Mouse (Mus musculus) lung, embryonic 14.5 days (tissue): ENCODE data around the gene Lmna. TPM values are rescaled to one million over a fixed set of nuclear protein-coding genes. Genes with fewer than 3 reads are reported as not detected.

Experiments
- ATAC-seq: fragments of 200-750 bp; cut with Nextera tagmentation; 2 replicates; pipeline ENCODE4 v1.8.0; 2017; ENCODE audit warnings: mild to moderate bottlenecking, moderate TSS enrichment, moderate library complexity; ENCODE audit not compliant: insufficient read depth
- DNase-seq: peaks from one replicate; pipeline ENCODE4 v3.0.0-alpha.2; 2015
- H3K27ac ChIP-seq: fragments of 300-500 bp; sonication (generic); 2 replicates; pipeline ENCODE4 v1.5.1; 2014; ENCODE audit warnings: low read depth, mild to moderate bottlenecking, moderate library complexity
- H3K27me3 ChIP-seq: fragments of 300-500 bp; sonication (generic); 2 replicates; pipeline ENCODE4 v1.6.1; 2014; ENCODE audit warnings: low read length, control low read depth; ENCODE audit not compliant: insufficient read depth
- H3K36me3 ChIP-seq: fragments of 300-500 bp; sonication (generic); 2 replicates; pipeline ENCODE4 v1.6.1; 2014; ENCODE audit warnings: control low read depth; ENCODE audit not compliant: insufficient read depth
- H3K4me1 ChIP-seq: fragments of 300-500 bp; sonication (generic); 2 replicates; pipeline ENCODE4 v1.6.1; 2014; ENCODE audit warnings: antibody characterized with exemption, control low read depth; ENCODE audit not compliant: insufficient read depth
- H3K4me2 ChIP-seq: fragments of 300-500 bp; sonication (generic); 2 replicates; pipeline ENCODE4 v1.6.1; 2014; ENCODE audit warnings: mild to moderate bottlenecking
- H3K4me3 ChIP-seq: fragments of 300-500 bp; sonication (generic); 2 replicates; pipeline ENCODE4 v1.5.1; 2014; ENCODE audit warnings: low read depth, low read length
- H3K9ac ChIP-seq: fragments of 300-500 bp; sonication (generic); 2 replicates; pipeline ENCODE4 v1.6.1; 2014
- H3K9me3 ChIP-seq: fragments of 300-500 bp; sonication (generic); 2 replicates; pipeline ENCODE4 v1.6.1; 2016; ENCODE audit warnings: low read depth, low read length, control low read depth
- CTCF ChIP-seq: IDR thresholded peaks from 2 replicates; pipeline ENCODE4 v1.5.1; 2016; ENCODE audit warnings: antibody characterized with exemption, low read depth
- WGBS: fragments of 180-500 bp; shearing (Covaris S2); extraction: QIAGEN DNeasy Blood & Tissue Kit; methylation state at CpG from one replicate; pipeline ENCODE4 v1.1.7; 2014; 5-methylcytosine and 5-hydroxymethylcytosine counted together
- polyA plus RNA-seq: library from polyadenylated mRNA; unstranded; fragments of >200 nt; fragmentation: Nextera tagmentation; extraction: Ambion mirVana; gene quantifications from 2 replicates; pipeline ENCODE4 v1.2.1, GENCODE M21; 2014

Gene Lmna
- polyA plus RNA-seq, 1 experiment from 2014 or later, result 70.0 TPM

DNA sequence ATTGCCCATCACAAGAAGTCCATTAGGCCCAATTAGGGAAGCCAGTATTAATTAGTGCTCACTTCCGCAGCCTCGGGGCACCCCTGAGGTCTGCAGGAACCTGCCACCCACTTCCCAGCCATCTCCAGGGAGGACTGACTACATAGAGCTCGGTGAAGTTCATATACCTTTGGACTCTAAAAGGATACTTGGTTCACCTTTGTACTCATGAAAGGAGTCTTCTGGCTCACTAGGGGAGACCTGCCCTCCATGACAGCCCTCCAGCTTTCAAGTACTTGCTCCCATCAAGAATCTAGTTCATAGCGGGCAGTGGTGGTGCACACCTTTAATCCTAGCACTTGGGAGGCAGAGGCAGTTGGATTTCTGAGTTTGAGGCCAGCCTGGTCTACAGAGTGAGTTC, 8.7 kb upstream of the Lmna start:
- DNase-seq (no peak), ATAC-seq (no peak)
- no peak overlapping the region for H3K4me3 ChIP-seq
- no peak overlapping the region for H3K9ac ChIP-seq
- no peaks in the 10 kb centered on the region for H3K9me3 ChIP-seq
- peaks cover 4% of the 10 kb centered on the region; the same call in 1 of the 2 replicates for H3K36me3 ChIP-seq
- no peak overlapping the region for H3K27ac ChIP-seq
- 89% methylated on average over 4 of the region's 4 CpGs for WGBS
- H3K4me1 ChIP-seq, result peaks cover 15% of the 10 kb centered on the region
- no peaks in the 10 kb centered on the region for H3K27me3 ChIP-seq
- TF ChIP-seq CTCF, result no peak
- no peak overlapping the region for H3K4me2 ChIP-seq

DNA sequence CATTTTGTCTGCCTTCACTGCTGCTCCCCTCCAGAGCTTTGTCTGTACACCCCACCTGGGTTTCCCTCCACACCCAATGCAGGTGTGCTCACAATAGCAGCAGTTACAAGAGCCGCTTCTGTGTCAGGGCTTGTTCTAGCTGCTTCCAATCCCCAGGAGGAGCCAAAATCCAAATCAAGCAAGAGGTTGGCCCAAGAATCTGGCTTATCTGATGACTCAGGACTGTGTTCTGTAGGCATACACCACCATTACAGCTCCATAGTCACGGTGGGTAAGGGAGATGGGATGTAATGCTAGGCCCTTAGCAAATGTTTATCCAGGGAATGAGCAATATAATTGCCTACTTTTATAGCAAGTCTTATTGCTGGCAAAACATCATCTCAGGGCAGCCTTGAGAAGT, 6.7 kb upstream of the Lmna start:
- Histone ChIP-seq H3K4me2 (no peak overlapping the region), H3K4me1 (peaks cover 18% of the 10 kb centered on the region), H3K9me3 (no peaks in the 10 kb centered on the region), H3K9ac (no peak overlapping the region), H3K27ac (no peak overlapping the region), H3K36me3 (no peaks in the 10 kb centered on the region), H3K27me3 (no peaks in the 10 kb centered on the region), H3K4me3 (no peak overlapping the region)
- ATAC-seq (no peak), DNase-seq (no peak)
- TF ChIP-seq CTCF, result no peak
- WGBS, result 79% methylated on average over 2 of the region's 2 CpGs

DNA sequence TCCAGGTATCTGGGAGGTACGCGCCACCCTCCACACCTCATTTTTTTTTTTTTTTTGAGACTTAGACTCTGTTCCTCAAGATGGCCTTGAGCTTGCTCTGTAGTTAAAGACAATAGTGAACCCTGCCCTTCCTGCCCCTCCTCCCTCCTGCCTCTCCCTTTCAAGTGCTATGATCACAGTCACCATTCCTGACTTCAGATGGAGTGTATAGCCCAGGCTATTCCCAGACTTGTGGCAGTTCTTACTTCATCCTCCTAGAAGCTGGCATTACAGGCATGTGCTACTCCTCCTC, 5.3 kb upstream of the Lmna start:
- no peak for ATAC-seq
- Histone ChIP-seq H3K36me3 (no peaks in the 10 kb centered on the region), H3K9ac (no peak overlapping the region), H3K4me1 (peaks cover 24% of the 10 kb centered on the region), H3K4me2 (no peak overlapping the region), H3K9me3 (no peaks in the 10 kb centered on the region), H3K4me3 (no peak overlapping the region), H3K27me3 (no peaks in the 10 kb centered on the region), H3K27ac (no peak overlapping the region)
- TF ChIP-seq CTCF, result no peak
- WGBS, result 97% methylated on average over 2 of the region's 2 CpGs
- DNase-seq, result no peak

DNA sequence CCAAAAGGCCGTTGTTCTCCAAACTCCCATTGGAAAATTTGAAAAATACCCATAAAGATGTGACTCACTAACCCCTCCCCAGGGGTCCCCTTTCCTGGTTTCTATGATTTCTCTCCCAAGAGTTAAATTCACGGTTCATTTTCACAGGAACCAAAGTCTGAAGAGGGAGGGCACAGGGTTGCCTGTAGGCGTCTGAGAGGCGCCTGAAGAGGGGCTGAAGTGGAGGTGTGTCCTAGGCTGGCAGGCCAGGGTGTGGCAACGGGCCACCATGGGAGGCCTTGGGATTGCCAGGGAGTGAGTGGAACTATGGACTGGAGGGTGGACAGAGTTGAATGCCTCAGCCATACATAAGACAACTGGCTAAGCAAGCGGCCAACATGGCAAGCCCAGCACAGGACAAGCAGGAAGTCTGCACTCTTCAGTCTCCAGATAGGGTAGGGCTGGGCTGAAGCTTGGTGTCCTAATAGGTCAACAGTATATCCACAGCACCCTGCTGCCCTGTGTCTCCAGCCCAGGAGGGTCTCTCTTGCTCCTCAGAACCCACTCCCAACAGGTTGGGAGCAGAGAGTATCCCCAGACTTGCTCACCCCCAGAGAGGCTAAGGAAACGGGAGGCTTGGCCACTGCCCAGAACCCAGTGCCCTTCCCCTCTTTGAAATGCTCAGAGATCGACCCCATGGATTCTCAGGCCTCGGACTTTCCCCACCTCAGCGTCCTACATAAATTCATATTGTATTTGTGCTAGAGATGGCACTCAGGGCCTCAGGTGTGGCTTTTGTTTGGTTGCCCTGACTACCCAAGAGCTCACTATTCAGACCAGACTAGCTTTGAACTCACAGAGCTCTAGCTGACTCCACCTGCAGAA, 4.7 kb upstream of the Lmna start:
- Histone ChIP-seq H3K4me1 (peaks cover 25% of the 10 kb centered on the region), H3K36me3 (no peaks in the 10 kb centered on the region), H3K4me2 (no peak overlapping the region), H3K9me3 (no peaks in the 10 kb centered on the region), H3K27me3 (no peaks in the 10 kb centered on the region), H3K4me3 (no peak overlapping the region), H3K9ac (no peak overlapping the region), H3K27ac (no peak overlapping the region)
- TF ChIP-seq CTCF, result no peak
- DNase-seq (no peak), ATAC-seq (no peak)
- WGBS, result 62% methylated on average over 10 of the region's 10 CpGs

DNA sequence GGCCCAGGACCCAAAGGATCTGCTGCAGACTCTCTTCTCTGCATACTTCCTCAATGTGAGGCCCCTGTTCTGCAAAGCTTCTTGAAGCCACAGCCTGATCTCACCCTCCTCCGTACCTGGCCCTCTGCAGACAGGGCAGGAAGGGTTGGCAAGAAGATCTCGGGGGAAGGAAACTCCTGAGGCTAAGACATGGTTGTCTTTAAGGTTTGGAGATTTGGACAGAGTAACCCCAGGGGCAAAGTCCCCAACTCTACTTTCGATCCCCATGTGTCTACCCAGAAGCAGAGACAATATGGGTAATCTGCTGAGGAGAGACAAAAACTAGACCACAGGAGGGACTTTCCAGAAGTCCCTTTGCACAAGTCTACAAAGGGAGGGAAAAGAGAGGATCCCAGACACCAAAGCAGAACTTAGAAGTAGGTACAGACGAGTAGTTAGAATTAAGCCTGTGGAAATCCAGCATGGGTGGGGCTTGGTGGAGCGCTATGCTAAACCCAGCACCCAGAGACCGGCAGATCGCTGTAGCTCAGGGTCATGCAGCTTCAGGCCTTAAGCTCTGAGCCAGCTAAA, 3.9 kb upstream of the Lmna start:
- H3K4me1 ChIP-seq, result peaks cover 28% of the 10 kb centered on the region
- no peaks in the 10 kb centered on the region for H3K27me3 ChIP-seq
- no peak overlapping the region for H3K4me2 ChIP-seq
- H3K27ac ChIP-seq, result no peak overlapping the region; the same call in 1 of the 2 replicates
- no peaks in the 10 kb centered on the region for H3K9me3 ChIP-seq
- H3K4me3 ChIP-seq, result no peak overlapping the region
- TF ChIP-seq CTCF, result no peak
- DNase-seq, result no peak
- no peak overlapping the region for H3K9ac ChIP-seq
- no peaks in the 10 kb centered on the region for H3K36me3 ChIP-seq
- 67% methylated on average over 7 of the region's 7 CpGs for WGBS
- ATAC-seq, result no peak

DNA sequence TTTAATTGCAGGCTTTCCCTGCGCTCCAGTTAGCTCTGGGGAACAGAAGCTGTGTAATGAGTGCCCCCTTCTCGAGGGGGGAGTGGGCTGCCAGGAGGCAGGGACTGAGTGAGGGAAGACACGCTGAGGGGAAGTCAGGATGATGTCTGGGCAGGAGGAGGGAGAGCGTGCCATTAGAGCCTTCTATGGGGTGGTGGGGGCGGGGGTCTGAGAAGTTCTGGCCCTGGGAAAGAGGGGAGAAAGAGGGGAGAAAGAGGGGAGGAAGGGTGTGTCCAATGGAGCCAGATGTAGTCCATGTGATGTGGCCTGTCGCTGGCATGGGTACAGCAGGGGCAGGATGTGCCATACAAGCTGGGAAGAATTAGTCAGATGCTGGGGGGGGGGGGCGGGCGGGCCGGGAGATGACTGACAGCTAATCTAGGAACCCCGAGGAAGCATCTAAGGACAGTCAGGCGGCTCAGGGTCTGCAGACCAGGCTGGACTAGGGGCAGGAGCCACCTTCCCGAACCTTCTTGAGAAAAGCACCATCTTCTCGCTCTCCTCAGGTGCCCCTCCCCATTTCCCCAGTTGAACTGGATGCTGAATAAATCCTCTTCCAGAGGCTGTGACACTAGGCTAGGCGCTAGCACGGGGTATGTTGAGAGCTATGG, 3.3 kb upstream of the Lmna start:
- Histone ChIP-seq H3K9me3 (no peaks in the 10 kb centered on the region), H3K4me1 (peaks cover 28% of the 10 kb centered on the region), H3K36me3 (no peaks in the 10 kb centered on the region), H3K9ac (no peak overlapping the region), H3K4me2 (0 out of 2 replicates have a peak overlapping the region, but pooled peaks have one; percentile 7), H3K27me3 (no peaks in the 10 kb centered on the region), H3K27ac (peak overlapping the region; percentile 31; the same call in 1 of the 2 replicates), H3K4me3 (no peak overlapping the region)
- 28% methylated on average over 15 of the region's 15 CpGs for WGBS
- TF ChIP-seq CTCF, result no peak
- DNase-seq (no peak), ATAC-seq (no peak)

DNA sequence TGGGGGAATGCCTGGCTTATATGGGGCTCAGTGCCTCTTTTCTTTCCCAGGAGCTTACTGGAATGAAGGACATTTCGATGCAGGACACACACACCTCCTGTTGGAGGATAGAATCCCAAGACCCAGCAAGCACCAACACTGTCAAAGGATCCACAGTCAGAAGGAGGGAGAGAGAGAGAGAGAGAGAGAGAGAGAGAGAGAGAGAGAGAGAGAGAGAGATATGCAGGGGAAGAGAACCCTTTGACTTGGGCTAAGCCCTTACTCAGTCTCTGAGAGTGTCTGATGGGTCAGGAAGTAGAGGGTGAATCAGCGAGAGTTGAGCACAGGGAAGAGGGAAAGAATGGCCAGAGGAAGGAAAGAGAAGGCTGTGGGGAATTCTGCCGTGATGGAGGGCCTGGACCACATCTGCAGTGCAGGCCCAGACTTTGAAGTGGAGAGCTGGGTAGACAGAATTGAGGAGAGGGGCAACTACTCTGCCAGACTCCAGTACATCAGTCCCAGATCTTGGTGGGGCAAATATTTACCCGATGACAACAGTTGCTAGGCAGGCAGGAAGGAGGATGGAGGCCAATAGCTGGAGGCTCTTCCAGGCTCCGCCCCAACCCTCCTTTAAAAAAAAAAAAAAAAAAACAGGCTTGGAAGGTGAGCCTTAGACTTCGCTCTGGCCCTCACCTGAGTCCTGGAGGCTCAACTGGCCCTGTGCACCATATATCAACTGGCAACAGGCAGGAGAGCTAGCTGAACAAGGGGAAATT, 2.6 kb upstream of the Lmna start:
- H3K4me3 ChIP-seq, result no peak overlapping the region
- H3K4me1 ChIP-seq, result peaks cover 28% of the 10 kb centered on the region
- 0 out of 2 replicates have a peak overlapping the region, but pooled peaks have one; percentile 7 for H3K4me2 ChIP-seq
- H3K36me3 ChIP-seq, result no peaks in the 10 kb centered on the region
- H3K27ac ChIP-seq, result peak overlapping the region; percentile 55; the same call in 1 of the 2 replicates
- no peak for TF ChIP-seq CTCF
- DNase-seq, result peak; percentile 51
- ATAC-seq, result no peak
- H3K9me3 ChIP-seq, result no peaks in the 10 kb centered on the region
- WGBS, result 36% methylated on average over 6 of the region's 6 CpGs
- H3K27me3 ChIP-seq, result no peaks in the 10 kb centered on the region
- no peak overlapping the region for H3K9ac ChIP-seq
